Mouse (Mus musculus) cerebral cortex, adult 2 months (tissue): ENCODE results near the gene Gpr155.

Source experiments
- WGBS: fragments of 180-500 bp; shearing (Covaris S2); methylation state at CpG from one replicate; pipeline ENCODE4 v1.1.7; 2018; 5-methylcytosine and 5-hydroxymethylcytosine counted together

The Gpr155 gene

GRCm38 (mm10) chr2:73386356-73387046, at the start of gene Gpr155:
Gene Gpr155, minus strand, starts transcription at chr2:73386572.
- under 1% methylated on average over 43 of the region's 44 CpGs for WGBS

GRCm38 (mm10) chr2:73435847-73436246, 49.5 kb upstream of the Gpr155 start:
- WGBS: 86% methylated on average over 2 of the region's 2 CpGs

GRCm38 (mm10) chr2:73431959-73432396, 45.6 kb upstream of the Gpr155 start:
- 37% methylated on average over 14 of the region's 14 CpGs for WGBS

GRCm38 (mm10) chr2:73428803-73429468, 42.6 kb upstream of the Gpr155 start:
- 60% methylated on average over 21 of the region's 21 CpGs for WGBS

GRCm38 (mm10) chr2:73427293-73427692, 40.9 kb upstream of the Gpr155 start:
- 50% methylated on average over 1 of the region's 1 CpGs for WGBS

GRCm38 (mm10) chr2:73425822-73426221, 39.5 kb upstream of the Gpr155 start:
- WGBS: 92% methylated on average over 14 of the region's 14 CpGs

- WGBS: 54% methylated on average over 7 of the region's 7 CpGs
Measured at GRCm38 (mm10) chr2:73419730-73420129, 33.4 kb upstream of the Gpr155 start.

- WGBS: 55% methylated on average over 4 of the region's 4 CpGs
Measured at GRCm38 (mm10) chr2:73419285-73419684, 32.9 kb upstream of the Gpr155 start.

GRCm38 (mm10) chr2:73415892-73416291, 29.5 kb upstream of the Gpr155 start:
- 49% methylated on average over 5 of the region's 5 CpGs for WGBS

- 95% methylated on average over 8 of the region's 8 CpGs for WGBS
Measured at GRCm38 (mm10) chr2:73410076-73410475, 23.7 kb upstream of the Gpr155 start.

GRCm38 (mm10) chr2:73407662-73408061, 21.3 kb upstream of the Gpr155 start:
- WGBS: 65% methylated on average over 4 of the region's 4 CpGs

- WGBS: 93% methylated on average over 9 of the region's 9 CpGs
Measured at GRCm38 (mm10) chr2:73406336-73406915, 20.1 kb upstream of the Gpr155 start.

- 87% methylated on average over 7 of the region's 7 CpGs for WGBS
Measured at GRCm38 (mm10) chr2:73404980-73405379, 18.6 kb upstream of the Gpr155 start.

- 89% methylated on average over 9 of the region's 9 CpGs for WGBS
Measured at GRCm38 (mm10) chr2:73404442-73404841, 18.1 kb upstream of the Gpr155 start.

GRCm38 (mm10) chr2:73403385-73404013, 17.1 kb upstream of the Gpr155 start:
- 74% methylated on average over 15 of the region's 15 CpGs for WGBS

GRCm38 (mm10) chr2:73401689-73402088, 15.3 kb upstream of the Gpr155 start:
- WGBS: 88% methylated on average over 1 of the region's 1 CpGs

- 96% methylated on average over 2 of the region's 2 CpGs for WGBS
Measured at GRCm38 (mm10) chr2:73397476-73397875, 11.1 kb upstream of the Gpr155 start.

- 80% methylated on average over 3 of the region's 3 CpGs for WGBS
Measured at GRCm38 (mm10) chr2:73396828-73397325, 10.5 kb upstream of the Gpr155 start.

- 89% methylated on average over 8 of the region's 8 CpGs for WGBS
Measured at GRCm38 (mm10) chr2:73395516-73395915, 9.1 kb upstream of the Gpr155 start.

- 92% methylated on average over 3 of the region's 3 CpGs for WGBS
Measured at GRCm38 (mm10) chr2:73394476-73394875, 8.1 kb upstream of the Gpr155 start.

GRCm38 (mm10) chr2:73392772-73393171, 6.4 kb upstream of the Gpr155 start:
- WGBS: 71% methylated on average over 2 of the region's 2 CpGs

GRCm38 (mm10) chr2:73389951-73390350, 3.6 kb upstream of the Gpr155 start:
- 84% methylated on average over 3 of the region's 3 CpGs for WGBS
